Mouse (Mus musculus): ENCODE data around the gene Esr1. TPM values are rescaled to one million over a fixed set of nuclear protein-coding genes. Genes with fewer than 3 reads are reported as not detected.

Esr1 gene
- total RNA-seq, 2 experiments from 2014 or later, result 0.76 to 1.4 TPM

GRCm38 (mm10) chr10:4965768-4966167 lies 354.4 kb downstream of the Esr1 start:
- no peak for DNase-seq

GRCm38 (mm10) chr10:4971156-4971555 lies 359.8 kb downstream of the Esr1 start:
- intact Hi-C loops (cut with DNase I), result no loop called here
- DNase-seq, result no peak

More at GRCm38 (mm10) chr10:4965768-4966167, 354.4 kb downstream of the Esr1 start:
- intact Hi-C loops (cut with DNase I), result no loop called here

- intact Hi-C loops (cut with DNase I), result no loop called here
- no peak for DNase-seq
Observed at GRCm38 (mm10) chr10:4971586-4971985, 360.2 kb downstream of the Esr1 start.

GRCm38 (mm10) chr10:4972026-4972425 lies 360.6 kb downstream of the Esr1 start:
- intact Hi-C loops (cut with DNase I), result no loop called here
- no peak for DNase-seq

- no peak for DNase-seq
Observed at GRCm38 (mm10) chr10:4974246-4974645, 362.9 kb downstream of the Esr1 start.

GRCm38 (mm10) chr10:4976557-4976956 lies 365.2 kb downstream of the Esr1 start:
- DNase-seq, result no peak
- intact Hi-C loops (cut with DNase I), result no loop called here

More at GRCm38 (mm10) chr10:4974246-4974645, 362.9 kb downstream of the Esr1 start:
- intact Hi-C loops (cut with DNase I), result no loop called here

- DNase-seq, result no peak
- intact Hi-C loops (cut with DNase I), result no loop called here
Observed at GRCm38 (mm10) chr10:4977374-4977773, 366.0 kb downstream of the Esr1 start.

GRCm38 (mm10) chr10:4983919-4984318 lies 372.5 kb downstream of the Esr1 start:
- intact Hi-C loops (cut with DNase I), result no loop called here
- DNase-seq, result no peak

- intact Hi-C loops (cut with DNase I), result loop anchor here (10.0 kb wide), 1 partner anchor 399 kb away; no protein-coding TSS in a partner anchor
Observed at GRCm38 (mm10) chr10:4993802-4994201, 382.4 kb downstream of the Esr1 start.

GRCm38 (mm10) chr10:4996592-4996991 lies 385.2 kb downstream of the Esr1 start:
- intact Hi-C loops (cut with DNase I), result loop anchor here (10.0 kb wide), 1 partner anchor 402 kb away; no protein-coding TSS in a partner anchor
- no peak for DNase-seq

More at GRCm38 (mm10) chr10:4993802-4994201, 382.4 kb downstream of the Esr1 start:
- DNase-seq, result no peak

GRCm38 (mm10) chr10:5008795-5009366 lies 397.5 kb downstream of the Esr1 start:
- intact Hi-C loops (cut with DNase I), result no loop called here
- no peak for DNase-seq

GRCm38 (mm10) chr10:5012004-5012403 lies 400.6 kb downstream of the Esr1 start:
- intact Hi-C loops (cut with DNase I), result no loop called here
- no peak for DNase-seq

- intact Hi-C loops (cut with DNase I), result no loop called here
- DNase-seq, result no peak
Observed at GRCm38 (mm10) chr10:5014976-5015375, 403.6 kb downstream of the Esr1 start.

- intact Hi-C loops (cut with DNase I), result no loop called here
- no peak for DNase-seq
Observed at GRCm38 (mm10) chr10:5017148-5017547, 405.8 kb downstream of the Esr1 start.

GRCm38 (mm10) chr10:5025906-5026305 lies 414.5 kb downstream of the Esr1 start:
- intact Hi-C loops (cut with DNase I), result no loop called here
- no peak for DNase-seq

GRCm38 (mm10) chr10:5027208-5027607 lies 415.8 kb downstream of the Esr1 start:
- intact Hi-C loops (cut with DNase I), result no loop called here
- no peak for DNase-seq

GRCm38 (mm10) chr10:5028301-5028700 lies 416.9 kb downstream of the Esr1 start:
- intact Hi-C loops (cut with DNase I), result no loop called here
- DNase-seq, result no peak

GRCm38 (mm10) chr10:5029161-5029560 lies 417.8 kb downstream of the Esr1 start:
- DNase-seq, result no peak
- intact Hi-C loops (cut with DNase I), result no loop called here

GRCm38 (mm10) chr10:5029883-5030282 lies 418.5 kb downstream of the Esr1 start:
- DNase-seq, result no peak
- intact Hi-C loops (cut with DNase I), result no loop called here

- DNase-seq, result no peak
- intact Hi-C loops (cut with DNase I), result no loop called here
Observed at GRCm38 (mm10) chr10:5032192-5033048, 421.0 kb downstream of the Esr1 start.

- intact Hi-C loops (cut with DNase I), result no loop called here
Observed at GRCm38 (mm10) chr10:5041254-5041653, 429.9 kb downstream of the Esr1 start.

GRCm38 (mm10) chr10:5044481-5044880 lies 433.1 kb downstream of the Esr1 start:
- DNase-seq, result no peak
- intact Hi-C loops (cut with DNase I), result no loop called here

More at GRCm38 (mm10) chr10:5041254-5041653, 429.9 kb downstream of the Esr1 start:
- no peak for DNase-seq
